Mouse (Mus musculus): ENCODE data around the gene Rbms1. TPM values are rescaled to one million over a fixed set of nuclear protein-coding genes. Genes with fewer than 3 reads are reported as not detected.

The Rbms1 gene
- polyA plus RNA-seq, 1 experiment from 2014 or later, result 69.7 TPM

DNA sequence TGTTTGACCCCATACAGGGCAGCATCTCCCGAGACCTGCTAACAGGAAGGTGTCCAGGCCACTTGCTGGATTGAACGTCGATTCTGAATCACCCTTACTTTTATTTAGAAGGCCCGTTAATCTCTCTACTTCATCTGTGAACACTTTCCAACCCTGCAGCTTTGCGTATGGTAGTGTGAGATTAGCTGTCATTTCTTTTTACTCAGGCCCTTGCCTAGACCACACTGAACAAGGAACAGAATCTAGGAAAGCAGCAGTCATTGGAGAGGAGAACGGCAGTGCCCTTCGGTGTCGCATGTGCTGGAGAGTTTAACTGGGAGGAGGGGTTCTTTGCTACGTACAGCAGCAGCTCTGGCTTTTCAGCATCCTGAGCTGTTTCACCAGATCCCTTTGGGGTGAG lies 167.1 kb downstream of the Rbms1 start:
- Histone ChIP-seq H3K4me3 (no peak overlapping the region), H3K27me3 (ENCODE audit: insufficient read depth, poor library complexity, severe bottlenecking) (peaks cover 59% of the 10 kb centered on the region), H3K4me1 (replicated peaks) (peaks cover 42% of the 10 kb centered on the region), H3K9me3 (no peaks in the 10 kb centered on the region), H3K27ac (peak overlapping the region; percentile 54; the same call in 1 of the 2 replicates), H3K36me3 (peaks cover 5% of the 10 kb centered on the region; the same call in 1 of the 2 replicates)
- DNase-seq (ENCODE audit: low spot score), result no peak
- WGBS, result 81% methylated on average over 9 of the region's 9 CpGs

DNA sequence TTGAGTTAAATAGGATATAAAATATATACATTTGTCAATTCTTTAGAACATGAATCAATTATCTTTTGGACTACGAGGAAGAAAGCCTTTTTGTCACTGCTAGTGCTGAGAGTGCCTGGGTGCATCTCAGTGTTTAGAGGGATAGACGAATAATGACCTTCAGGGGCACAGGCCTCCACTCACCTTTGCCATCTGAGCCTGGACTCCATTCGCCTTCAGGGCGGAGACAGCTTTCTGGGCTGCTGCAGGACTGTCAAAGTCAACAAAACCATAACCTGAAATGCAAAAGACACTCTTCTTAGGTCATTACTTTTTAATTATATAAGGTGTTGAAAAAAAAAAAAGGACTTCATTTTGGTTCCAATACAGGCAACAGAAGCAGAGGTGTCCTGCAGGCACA lies 170.5 kb downstream of the Rbms1 start:
- DNase-seq (ENCODE audit: low spot score), result no peak
- no peak overlapping the region for H3K27ac ChIP-seq
- no peak overlapping the region for H3K4me3 ChIP-seq
- no peaks in the 10 kb centered on the region for H3K9me3 ChIP-seq
- WGBS, result 82% methylated on average over 4 of the region's 4 CpGs
- peaks cover 42% of the 10 kb centered on the region for H3K4me1 ChIP-seq (replicated peaks)
- H3K36me3 ChIP-seq, result peaks cover 5% of the 10 kb centered on the region; the same call in 1 of the 2 replicates
- peaks cover 52% of the 10 kb centered on the region for H3K27me3 ChIP-seq (ENCODE audit: insufficient read depth, poor library complexity, severe bottlenecking)

DNA sequence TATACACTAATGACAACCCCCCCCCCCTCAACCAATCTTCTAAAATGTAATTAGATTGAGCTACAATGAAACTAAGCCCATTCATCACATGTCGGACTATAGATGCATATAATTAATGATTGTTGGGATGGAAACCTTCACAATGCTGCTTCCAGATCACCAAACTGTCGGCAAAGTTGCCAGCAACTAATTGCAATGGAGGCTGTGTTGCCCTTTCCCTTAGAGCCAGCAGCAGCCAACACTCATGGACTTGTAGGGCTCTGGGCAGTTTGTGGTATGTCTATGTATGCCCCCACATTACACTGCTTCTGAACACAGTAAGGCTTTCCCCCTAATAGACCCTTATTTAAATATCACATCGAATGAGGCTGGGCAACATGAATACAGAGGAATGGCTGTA lies 173.9 kb downstream of the Rbms1 start:
- Histone ChIP-seq H3K27me3 (ENCODE audit: insufficient read depth, poor library complexity, severe bottlenecking) (peaks cover 55% of the 10 kb centered on the region), H3K4me3 (no peak overlapping the region), H3K36me3 (peaks cover 19% of the 10 kb centered on the region; the same call in 1 of the 2 replicates), H3K9me3 (no peaks in the 10 kb centered on the region), H3K4me1 (replicated peaks) (peaks cover 37% of the 10 kb centered on the region), H3K27ac (no peak overlapping the region)
- 73% methylated on average over 3 of the region's 3 CpGs for WGBS
- no peak for DNase-seq (ENCODE audit: low spot score)

DNA sequence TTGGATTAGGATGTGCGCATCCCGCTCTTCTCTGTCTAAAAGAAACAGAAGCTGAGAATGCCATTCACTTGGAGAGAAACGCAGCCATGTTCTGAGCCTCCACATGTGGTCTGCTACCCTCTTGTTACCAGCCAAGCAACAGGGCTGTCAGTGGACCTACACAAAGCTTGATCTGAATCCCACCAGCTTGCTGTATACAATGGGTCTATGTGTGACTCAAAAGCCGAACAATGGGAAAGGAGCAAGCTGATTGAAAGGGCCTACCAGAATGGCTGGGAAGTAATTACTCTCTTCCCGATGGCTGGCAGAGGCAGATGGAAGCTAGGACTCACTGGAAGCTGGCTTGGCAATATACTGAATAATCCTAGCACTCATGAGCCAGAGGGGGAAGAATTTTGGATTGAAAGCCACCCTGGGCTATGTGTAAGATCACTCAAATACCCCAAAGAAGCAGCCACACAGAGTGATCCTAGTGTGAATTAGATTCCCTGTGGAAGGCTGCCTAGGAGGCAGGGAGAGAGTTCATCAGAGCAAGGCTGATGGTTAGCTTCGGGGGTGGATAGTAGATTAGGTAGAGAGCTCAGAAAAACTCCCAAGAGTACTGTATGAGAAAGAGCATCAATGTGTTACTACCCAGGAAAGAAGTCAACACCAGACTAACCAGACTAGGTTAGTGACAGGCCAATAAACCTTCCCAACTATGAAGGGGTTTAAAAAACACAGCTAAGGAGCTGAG lies 174.7 kb downstream of the Rbms1 start:
- 32% methylated on average over 6 of the region's 6 CpGs for WGBS
- H3K36me3 ChIP-seq, result peaks cover 20% of the 10 kb centered on the region; the same call in 1 of the 2 replicates
- H3K9me3 ChIP-seq, result no peaks in the 10 kb centered on the region
- DNase-seq (ENCODE audit: low spot score), result peak; percentile 60
- H3K27me3 ChIP-seq (ENCODE audit: insufficient read depth, poor library complexity, severe bottlenecking), result peaks cover 47% of the 10 kb centered on the region
- H3K4me1 ChIP-seq (replicated peaks), result peaks cover 37% of the 10 kb centered on the region
- H3K27ac ChIP-seq, result peak overlapping the region; percentile 69
- no peak overlapping the region for H3K4me3 ChIP-seq

DNA sequence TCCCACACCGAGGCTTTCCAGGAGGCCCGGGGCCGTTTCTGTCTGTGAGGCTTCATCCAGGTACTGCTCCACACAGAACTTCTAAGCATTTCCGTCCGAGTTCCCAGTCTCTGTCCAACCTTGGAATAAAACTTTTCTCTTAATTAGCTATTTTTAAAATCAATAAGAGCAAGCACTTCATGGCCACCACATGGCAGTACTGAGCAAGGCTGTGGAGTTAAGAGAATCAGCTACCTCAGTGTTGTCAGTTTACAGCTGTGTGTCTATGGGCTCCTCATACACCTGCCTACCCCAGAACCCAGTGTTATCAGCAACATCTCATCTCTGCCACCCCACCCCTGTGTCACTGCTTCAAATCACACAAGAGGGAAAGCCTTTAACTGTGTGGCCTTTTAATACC lies 175.9 kb downstream of the Rbms1 start:
- Histone ChIP-seq H3K36me3 (peaks cover 20% of the 10 kb centered on the region; the same call in 1 of the 2 replicates), H3K27me3 (ENCODE audit: insufficient read depth, poor library complexity, severe bottlenecking) (peaks cover 39% of the 10 kb centered on the region)
- WGBS, result 88% methylated on average over 5 of the region's 5 CpGs

DNA sequence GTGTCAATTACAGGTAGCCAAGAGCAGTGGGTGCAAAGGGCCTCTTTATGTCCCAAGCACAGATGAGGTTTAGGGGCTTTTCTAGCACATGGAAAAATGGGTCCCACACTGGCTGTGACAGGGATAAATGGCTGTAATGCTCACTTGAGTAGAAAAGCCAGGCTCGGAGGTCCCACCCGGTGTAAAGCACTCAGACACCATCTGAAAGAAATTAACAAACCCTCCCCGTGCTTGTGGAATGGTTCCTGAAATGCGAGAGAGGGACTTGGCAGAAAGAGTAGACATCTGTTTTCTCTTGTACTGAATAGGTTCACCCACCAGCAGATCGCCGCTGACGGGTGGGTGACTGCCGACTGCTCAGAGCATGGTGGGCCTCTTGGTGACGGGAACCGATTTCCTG lies 176.7 kb downstream of the Rbms1 start:
- peak; percentile 40 for DNase-seq (ENCODE audit: low spot score)
- no peaks in the 10 kb centered on the region for H3K9me3 ChIP-seq
- H3K36me3 ChIP-seq, result peaks cover 19% of the 10 kb centered on the region; the same call in 1 of the 2 replicates
- H3K27ac ChIP-seq, result no peak overlapping the region
- no peak overlapping the region for H3K4me3 ChIP-seq
- WGBS, result 64% methylated on average over 10 of the region's 10 CpGs
- H3K4me1 ChIP-seq (replicated peaks), result peaks cover 37% of the 10 kb centered on the region
- H3K27me3 ChIP-seq (ENCODE audit: insufficient read depth, poor library complexity, severe bottlenecking), result peaks cover 31% of the 10 kb centered on the region

More for the DNA sequence above, 175.9 kb downstream of the Rbms1 start:
- Histone ChIP-seq H3K9me3 (no peaks in the 10 kb centered on the region), H3K27ac (no peak overlapping the region), H3K4me3 (no peak overlapping the region), H3K4me1 (replicated peaks) (peaks cover 37% of the 10 kb centered on the region)
- DNase-seq (ENCODE audit: low spot score), result no peak

DNA sequence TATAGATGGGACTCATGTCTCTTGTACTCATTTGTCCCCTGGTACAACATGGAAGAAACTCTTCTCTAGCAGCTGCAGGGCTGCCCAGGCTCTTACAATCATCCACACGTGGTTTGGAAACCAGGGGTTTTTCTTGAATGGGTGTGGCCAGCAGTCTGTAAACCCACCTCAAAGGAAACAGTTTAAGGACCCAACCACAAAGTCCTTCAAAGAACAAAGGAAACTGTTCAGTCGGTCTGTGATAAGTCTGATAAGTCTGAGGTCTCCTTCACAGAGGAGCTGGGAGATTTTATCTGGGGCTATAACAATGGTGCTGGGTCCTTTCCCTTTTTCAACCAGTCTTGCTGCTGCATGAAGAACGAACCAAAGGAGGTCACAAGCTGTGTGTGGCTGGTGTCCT lies 188.5 kb downstream of the Rbms1 start:
- Histone ChIP-seq H3K36me3 (peaks cover 92% of the 10 kb centered on the region), H3K27ac (no peak overlapping the region), H3K27me3 (ENCODE audit: insufficient read depth, poor library complexity, severe bottlenecking) (no peaks in the 10 kb centered on the region), H3K4me3 (no peak overlapping the region), H3K9me3 (peaks cover 12% of the 10 kb centered on the region), H3K4me1 (replicated peaks) (no peaks in the 10 kb centered on the region)
- no peak for DNase-seq (ENCODE audit: low spot score)
- whole genome bisulfite sequencing, result 58% methylated on average over 3 of the region's 3 CpGs

DNA sequence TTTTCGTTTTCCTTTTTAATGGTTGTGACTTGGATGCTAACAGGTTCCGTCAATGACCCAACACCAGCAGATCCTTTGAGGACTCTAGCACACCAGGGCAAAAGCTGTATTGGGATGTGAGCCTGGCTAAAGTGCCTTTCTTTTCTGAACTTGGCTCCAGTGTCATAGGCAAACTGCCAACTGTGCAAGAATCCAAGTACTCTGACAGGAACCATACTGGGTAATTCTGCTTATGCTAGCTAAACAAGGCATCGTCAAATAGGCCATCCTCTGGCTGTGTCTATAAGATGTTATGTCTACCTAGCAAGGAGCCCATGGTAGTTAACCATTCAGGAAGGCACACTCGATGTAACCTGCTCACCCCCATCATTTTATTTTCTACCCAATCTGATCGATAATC lies 189.4 kb downstream of the Rbms1 start:
- 91% methylated on average over 5 of the region's 5 CpGs for WGBS
- no peak overlapping the region for H3K27ac ChIP-seq
- H3K36me3 ChIP-seq, result peaks cover 90% of the 10 kb centered on the region
- no peaks in the 10 kb centered on the region for H3K4me1 ChIP-seq (replicated peaks)
- peaks cover 12% of the 10 kb centered on the region for H3K9me3 ChIP-seq
- H3K4me3 ChIP-seq, result no peak overlapping the region
- no peak for DNase-seq (ENCODE audit: low spot score)
- H3K27me3 ChIP-seq (ENCODE audit: insufficient read depth, poor library complexity, severe bottlenecking), result no peaks in the 10 kb centered on the region

DNA sequence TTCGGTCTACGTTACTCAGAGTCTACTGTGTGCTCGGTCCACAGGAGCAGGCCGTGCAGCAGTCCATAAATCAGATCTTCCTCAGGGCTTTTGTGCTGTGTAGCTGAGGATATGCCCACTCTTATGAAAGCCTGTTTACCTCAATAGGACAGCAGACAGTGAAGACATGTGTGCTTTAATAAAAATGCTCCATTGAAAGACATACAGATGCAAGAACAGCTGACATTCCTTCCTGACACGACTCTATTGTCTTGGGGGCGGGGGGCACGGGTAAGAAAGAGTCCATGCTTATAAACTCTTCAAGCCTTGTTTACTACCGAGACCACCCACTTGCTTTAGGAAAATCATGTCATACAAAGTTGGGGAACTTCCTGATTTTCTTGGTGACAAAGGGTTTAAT lies 196.6 kb downstream of the Rbms1 start:
- H3K4me1 ChIP-seq (replicated peaks), result peaks cover 8% of the 10 kb centered on the region; the same call in 1 of the 2 replicates
- DNase-seq (ENCODE audit: low spot score), result no peak
- peaks cover 9% of the 10 kb centered on the region for H3K9me3 ChIP-seq
- 69% methylated on average over 8 of the region's 8 CpGs for WGBS
- H3K36me3 ChIP-seq, result peaks cover 56% of the 10 kb centered on the region
- no peaks in the 10 kb centered on the region for H3K27me3 ChIP-seq (ENCODE audit: insufficient read depth, poor library complexity, severe bottlenecking)
- no peak overlapping the region for H3K4me3 ChIP-seq
- H3K27ac ChIP-seq, result no peak overlapping the region

DNA sequence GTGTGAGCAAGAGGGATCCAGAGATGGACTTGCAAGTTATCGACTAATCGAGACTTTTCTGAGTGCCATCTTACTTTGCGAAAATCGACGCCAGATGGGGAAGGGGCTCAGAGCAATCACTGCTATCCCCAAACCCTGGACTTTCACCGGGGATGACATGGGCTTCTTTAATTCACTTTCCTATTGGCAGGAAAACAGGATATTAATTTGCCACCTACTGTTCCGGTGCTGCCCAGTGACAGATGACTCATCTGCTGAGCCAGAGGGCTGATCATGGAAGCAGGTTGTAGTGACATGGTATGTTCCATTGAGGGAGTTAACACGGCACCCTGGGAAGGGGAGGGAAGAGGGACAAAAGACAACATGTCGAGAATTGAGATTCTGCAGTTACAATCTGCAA lies 206.8 kb downstream of the Rbms1 start:
- Histone ChIP-seq H3K36me3 (peaks cover 39% of the 10 kb centered on the region), H3K27ac (no peak overlapping the region), H3K9me3 (no peaks in the 10 kb centered on the region), H3K4me1 (replicated peaks) (no peaks in the 10 kb centered on the region), H3K4me3 (no peak overlapping the region), H3K27me3 (ENCODE audit: insufficient read depth, poor library complexity, severe bottlenecking) (no peaks in the 10 kb centered on the region)
- DNase-seq (ENCODE audit: low spot score), result no peak
- 85% methylated on average over 9 of the region's 9 CpGs for WGBS

DNA sequence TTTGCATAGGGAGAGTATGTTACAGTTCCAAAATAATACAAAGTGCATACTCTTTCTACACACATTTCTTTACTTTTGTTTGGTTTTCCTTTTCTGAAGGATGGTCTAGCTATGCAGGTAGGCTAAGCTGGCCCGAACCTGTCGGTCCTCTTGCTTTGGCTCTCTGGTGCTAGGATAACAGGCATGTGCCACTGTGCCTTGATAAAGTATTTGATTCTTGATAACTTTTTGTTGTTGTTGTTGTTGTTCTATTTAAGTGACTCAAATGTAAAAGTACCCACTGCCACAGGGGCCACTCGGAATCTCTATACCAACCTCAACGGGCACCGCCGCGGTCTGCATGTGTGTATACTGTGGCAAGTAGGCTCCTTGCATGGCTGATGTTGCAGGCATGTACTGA lies 207.9 kb downstream of the Rbms1 start:
- no peak overlapping the region for H3K4me3 ChIP-seq
- DNase-seq (ENCODE audit: low spot score), result no peak
- H3K27me3 ChIP-seq (ENCODE audit: insufficient read depth, poor library complexity, severe bottlenecking), result no peaks in the 10 kb centered on the region
- no peak overlapping the region for H3K27ac ChIP-seq
- H3K4me1 ChIP-seq (replicated peaks), result no peaks in the 10 kb centered on the region
- H3K9me3 ChIP-seq, result no peaks in the 10 kb centered on the region
- peaks cover 32% of the 10 kb centered on the region for H3K36me3 ChIP-seq
- WGBS, result 96% methylated on average over 7 of the region's 7 CpGs

DNA sequence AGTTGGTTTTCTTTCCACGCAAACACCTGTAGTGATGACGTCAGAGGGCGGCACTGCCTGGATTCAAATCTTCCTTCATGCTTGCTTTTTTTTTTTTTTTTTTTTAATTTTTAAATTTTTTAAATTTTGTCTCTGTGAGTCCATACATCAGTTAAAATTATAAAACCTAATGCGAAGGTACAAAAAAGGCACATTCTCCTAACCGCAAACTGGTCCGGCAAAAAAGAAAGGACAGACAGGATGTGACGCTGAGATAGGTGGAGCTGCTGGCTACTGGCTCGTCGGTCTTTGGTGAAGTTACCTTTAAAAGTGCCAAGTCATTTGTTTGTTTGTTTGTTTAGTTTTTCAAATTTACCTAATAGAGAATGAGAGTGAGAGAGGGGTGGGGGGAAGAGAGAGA lies 211.7 kb downstream of the Rbms1 start:
- no peaks in the 10 kb centered on the region for H3K9me3 ChIP-seq
- DNase-seq (ENCODE audit: low spot score), result no peak
- H3K27me3 ChIP-seq (ENCODE audit: insufficient read depth, poor library complexity, severe bottlenecking), result no peaks in the 10 kb centered on the region
- no peaks in the 10 kb centered on the region for H3K4me1 ChIP-seq (replicated peaks)
- H3K27ac ChIP-seq, result no peak overlapping the region
- no peak overlapping the region for H3K4me3 ChIP-seq
- 94% methylated on average over 9 of the region's 9 CpGs for WGBS
- peaks cover 22% of the 10 kb centered on the region for H3K36me3 ChIP-seq

DNA sequence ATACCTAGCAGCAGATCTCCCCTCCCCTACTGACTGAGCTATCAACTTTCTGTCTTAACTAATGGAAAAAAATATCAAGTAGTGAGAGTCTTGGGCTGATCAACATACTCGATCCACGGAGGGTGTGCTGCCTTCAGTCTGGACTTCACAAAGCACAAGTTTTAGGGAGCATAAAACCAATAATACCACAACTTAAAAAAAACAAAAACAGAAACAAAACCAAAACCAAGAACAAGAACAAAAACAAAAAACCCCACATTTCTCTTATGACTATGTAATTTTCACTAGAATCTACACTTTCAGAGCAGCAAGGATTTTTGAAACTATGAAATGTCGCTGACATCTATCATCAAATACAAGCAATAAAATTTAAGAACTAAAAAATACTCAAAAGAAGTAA lies 212.4 kb downstream of the Rbms1 start:
- Histone ChIP-seq H3K27me3 (ENCODE audit: insufficient read depth, poor library complexity, severe bottlenecking) (no peaks in the 10 kb centered on the region), H3K9me3 (no peaks in the 10 kb centered on the region), H3K4me1 (replicated peaks) (no peaks in the 10 kb centered on the region), H3K4me3 (no peak overlapping the region), H3K27ac (no peak overlapping the region), H3K36me3 (peaks cover 15% of the 10 kb centered on the region)
- 98% methylated on average over 3 of the region's 3 CpGs for WGBS
- DNase-seq (ENCODE audit: low spot score), result no peak

Measured in hindbrain, embryonic 10.5 days (tissue).